Mouse (Mus musculus) adipocyte (in vitro differentiated cells): ENCODE data around the gene Cox7a1.
A peak's percentile ranks its signal among the peaks of the same experiment; 100 is the strongest.
"Not testable (repeated sequence)": the region's sequence is repeated elsewhere in the genome, so short reads cannot be mapped to it uniquely, and the experiment has no call there.

Experiments used
- DNase-seq: peaks from one replicate; pipeline ENCODE4 v3.0.0-alpha.2; 2016; ENCODE audit warnings: low spot score

Cox7a1 gene

DNA sequence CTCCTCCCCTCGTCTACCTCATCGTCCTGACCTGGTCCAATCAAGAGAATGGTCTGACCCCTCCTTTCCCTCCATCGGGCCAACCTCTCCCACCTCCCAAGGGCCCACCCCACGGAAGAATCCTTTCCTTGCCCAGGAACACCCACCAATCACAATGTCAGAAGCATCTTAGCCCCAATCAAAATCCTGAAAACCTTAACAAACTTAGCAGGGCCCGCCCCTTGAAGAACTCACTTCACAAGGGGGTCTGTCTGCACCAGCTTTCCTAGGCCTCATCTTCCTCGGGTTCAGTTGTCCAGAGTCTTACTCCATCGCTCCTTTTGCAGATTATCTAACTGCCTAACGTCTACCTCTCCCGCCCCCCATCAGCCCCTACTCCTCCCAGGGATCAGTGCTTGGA, 9.1 kb downstream of the Cox7a1 start:
- DNase-seq: no peak

DNA sequence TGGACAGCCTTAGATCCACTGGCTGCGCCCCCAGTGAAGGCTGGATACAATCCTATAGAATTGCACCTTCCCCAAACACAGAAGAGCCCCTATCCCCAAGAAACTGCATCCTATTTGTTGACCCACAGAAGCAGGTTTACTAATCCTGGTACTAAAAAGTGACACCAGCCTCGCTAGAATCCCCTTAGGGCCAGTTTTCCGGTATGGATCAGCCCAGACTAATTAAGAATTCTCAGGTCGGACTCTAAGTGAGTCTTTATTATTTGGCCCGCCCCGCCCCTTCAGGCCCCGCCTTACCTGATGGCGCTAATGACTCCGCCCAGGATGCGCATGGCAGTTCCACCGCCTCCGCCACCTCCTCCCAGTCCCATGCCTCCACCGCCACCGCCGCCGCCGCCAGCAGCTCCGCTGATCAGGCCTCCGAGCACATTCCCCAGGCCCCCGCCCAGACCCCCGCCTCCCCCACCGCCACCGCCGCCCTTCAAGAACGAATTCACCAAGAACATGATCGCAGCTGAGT, 9.7 kb downstream of the Cox7a1 start:
- DNase-seq: peak; percentile 72

DNA sequence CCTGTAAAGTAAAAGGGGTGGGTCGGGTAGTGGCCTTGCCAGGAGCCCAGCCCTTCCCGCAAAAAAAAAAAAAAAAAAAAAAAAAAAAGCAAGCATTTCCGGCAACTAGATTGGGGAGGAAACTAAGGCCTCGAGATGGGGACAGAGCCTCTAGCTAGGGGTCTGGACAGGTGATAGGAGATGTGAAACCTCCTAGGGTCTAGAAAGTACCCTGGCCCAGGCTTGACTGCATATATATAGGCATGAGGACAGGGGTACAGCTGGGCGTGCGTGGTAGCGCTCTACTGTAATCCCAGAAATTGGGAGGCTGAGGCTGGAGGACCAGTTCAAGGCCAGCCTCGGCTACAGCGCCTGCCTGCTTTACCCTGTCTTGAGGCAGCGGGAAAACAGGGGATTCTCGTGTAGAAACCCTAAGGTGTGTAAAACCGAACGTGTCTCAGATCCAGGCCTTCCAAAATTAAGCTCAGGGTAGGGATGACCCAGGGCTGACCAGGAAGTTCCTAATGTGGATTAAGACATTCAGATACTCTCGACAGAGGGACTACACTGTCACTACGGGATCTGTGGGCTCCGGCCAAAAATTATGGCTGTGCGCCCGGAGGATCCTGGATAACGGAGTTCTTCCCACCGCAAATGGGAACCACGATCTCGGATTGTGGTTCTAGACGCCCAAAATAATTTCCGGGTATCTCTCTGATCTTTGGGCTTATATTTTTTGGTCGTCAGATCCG, 10.3 kb downstream of the Cox7a1 start:
- peak; percentile 55 for DNase-seq

DNA sequence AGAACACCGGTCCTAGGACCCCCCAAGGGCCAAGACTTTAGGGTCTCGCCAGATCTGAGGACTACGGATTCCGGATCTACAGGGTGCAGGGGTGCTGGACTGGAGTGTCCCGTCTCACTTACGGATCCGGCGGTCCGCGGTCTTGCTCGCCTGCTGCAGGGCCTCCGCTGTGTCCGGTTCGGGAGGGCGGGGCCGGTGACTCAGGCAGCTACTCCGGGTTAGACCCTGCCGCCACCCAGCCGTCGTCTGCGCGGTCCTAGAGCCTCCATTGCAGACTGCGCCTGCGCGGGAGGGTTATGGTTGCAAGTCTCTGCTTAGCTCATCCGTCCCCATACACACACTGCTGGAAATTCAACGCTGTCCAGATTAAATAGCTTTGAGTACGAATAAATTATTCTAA, 10.9 kb downstream of the Cox7a1 start:
- DNase-seq: peak; percentile 94

DNA sequence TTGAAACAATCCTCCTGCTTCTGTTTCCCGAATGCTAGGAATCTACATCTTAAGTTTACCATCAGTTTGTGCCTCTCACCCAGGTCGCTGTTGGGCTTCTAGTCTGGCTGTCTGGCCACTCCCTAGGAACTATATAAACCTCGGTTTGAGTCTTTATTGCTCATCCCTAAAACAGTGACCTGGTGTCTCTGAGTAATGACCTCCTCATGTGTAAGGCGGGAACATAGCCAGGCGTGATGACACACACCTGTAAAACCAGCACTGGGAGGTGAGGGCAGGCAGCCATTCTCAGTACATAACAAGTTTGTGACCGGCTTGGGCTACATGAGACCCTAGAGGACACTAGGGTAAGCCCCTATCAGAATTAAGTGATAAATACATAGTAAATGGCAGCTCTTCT, 11.5 kb downstream of the Cox7a1 start:
- DNase-seq: no peak

DNA sequence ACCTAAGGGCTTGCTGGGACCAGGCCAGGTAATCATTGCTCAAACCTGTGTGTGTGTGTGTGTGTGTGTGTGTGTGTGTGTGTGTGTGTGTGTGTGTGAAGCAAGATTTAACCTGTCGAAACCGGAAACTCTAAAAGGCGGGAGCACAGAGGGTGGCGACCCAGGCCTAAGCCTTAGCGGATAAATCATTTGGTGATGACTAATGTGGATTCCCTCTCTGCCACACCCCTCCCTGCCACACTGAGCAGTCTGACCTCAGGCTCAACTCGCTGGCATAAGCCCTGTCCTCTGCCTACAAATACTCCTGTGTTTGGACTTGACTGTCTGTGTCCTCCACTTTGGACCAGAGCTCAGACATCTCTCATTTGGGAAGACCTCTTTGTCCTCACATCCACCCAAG, 12.2 kb downstream of the Cox7a1 start:
- DNase-seq: peak; percentile 23

DNA sequence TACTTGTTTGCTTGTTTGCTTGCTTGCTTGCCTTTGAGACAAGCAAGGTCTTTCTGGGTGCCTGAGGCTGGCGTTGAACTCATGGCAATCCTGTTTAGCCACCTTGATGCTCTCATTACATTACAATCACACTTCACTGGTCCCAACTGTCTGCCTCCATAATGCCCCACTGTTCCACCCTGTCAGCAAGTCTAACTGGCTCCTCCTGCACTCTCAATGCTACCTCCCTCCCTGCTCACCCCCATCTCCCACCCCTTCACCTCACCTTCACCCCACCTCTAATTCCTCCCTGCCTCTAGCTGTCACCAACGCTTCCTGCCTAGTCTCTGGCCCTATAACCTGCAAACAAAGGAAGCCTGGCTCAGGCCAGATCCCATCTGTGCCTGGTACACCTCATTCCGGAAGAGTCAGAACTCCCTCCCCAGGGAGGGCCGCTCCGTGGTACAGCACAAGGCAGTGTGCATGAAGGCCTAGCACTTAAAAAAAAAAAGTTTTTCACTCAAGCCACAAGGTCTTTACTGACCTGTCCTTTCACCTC, 13.7 kb downstream of the Cox7a1 start:
- DNase-seq: no peak

DNA sequence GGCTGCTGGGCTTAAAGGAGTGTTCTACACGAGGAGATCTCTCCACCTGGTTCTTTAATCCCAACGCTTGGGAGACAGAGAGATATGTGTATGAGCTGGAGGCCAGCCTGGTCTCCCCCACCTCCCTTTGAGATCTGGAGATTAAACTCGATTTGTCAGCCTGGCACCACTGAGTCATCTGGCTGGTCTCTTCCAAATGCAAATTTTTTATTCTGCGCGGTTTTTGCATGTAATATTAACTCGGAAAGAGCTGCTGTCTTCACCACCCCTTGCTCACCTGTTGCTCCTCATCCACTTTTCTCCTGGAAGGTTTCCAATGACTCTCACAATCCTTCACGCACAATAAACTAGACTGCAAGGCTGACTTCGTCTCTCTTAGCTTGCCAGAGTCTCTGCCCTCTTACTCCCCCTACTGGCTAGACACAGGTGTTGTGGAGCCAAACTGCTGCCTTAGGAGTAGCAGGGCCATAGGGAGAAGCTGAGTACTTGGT, 14.6 kb downstream of the Cox7a1 start, which contains the start of gene Capns1:
Capns1 (minus strand) TSS at position 331 of the 491 bp plus-strand sequence.
- peak; percentile 84 for DNase-seq

DNA sequence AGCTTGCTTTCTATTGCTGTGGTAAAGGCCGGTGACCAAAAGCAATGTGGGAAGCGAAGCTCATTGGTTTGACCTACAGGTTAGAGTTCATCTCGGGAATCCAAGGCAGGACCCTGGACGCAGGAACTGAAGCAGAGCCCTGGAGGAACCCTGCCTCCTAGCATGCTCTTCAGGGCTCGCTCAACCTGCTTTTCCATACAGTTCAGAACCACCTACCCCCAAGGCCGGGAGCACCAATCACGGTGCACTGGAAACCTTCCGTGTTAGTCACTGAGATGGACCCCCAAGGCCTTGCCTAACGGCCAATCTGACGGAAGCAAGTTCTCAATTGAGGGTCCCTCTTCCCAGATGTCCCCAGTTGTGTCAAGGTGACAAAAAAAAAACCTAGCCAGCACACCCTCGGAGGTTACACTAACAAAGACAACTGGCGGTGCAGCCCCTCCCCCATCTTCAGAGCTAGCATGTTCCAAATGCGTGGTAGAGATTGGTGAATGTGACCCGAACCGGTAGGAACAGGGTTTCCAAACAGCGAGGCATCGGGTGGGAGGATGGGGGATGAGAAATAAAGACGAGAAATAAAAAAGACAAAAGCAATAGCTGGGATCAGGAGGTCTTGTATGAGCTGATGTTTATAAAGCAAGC, 15.7 kb downstream of the Cox7a1 start:
- DNase-seq: no peak

DNA sequence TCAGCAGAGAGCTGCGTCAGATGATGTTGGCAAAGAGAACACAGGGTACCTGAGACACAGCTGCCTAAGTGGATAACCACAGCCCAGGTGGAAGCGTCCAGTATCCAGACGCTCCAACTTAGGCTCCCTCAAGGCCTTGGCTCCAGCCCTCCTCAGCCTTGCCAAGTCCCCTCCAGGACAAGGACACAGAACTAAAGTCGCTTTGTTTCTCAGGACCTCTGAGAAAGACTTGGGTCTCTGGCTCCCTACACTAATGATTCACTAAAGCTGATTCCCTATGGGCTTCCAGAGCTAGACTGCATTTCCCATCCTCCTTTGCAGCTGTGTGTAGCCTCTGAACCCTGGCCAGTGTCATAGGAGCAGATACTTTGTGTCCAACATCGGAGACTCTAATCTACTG, 16.3 kb downstream of the Cox7a1 start:
- no peak for DNase-seq

DNA sequence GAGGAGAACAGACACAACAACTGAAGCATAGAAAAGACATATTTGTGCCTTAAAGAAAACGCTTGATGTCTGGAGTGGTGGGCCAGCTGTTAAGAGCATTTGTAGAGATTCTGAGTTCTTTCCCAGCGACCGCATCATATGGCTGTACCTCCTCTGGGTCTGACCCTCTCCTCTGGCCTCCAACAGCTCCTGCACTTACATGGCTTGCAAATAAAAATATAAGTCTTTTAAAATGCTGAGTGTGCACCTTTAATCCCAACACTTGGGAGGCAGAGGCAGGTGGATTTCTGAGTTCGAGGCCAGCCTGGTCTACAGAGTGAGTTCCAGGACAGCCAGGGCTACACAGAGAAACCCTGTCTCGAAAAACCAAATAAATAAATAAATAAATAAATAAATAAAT, 16.7 kb downstream of the Cox7a1 start:
- not testable (repeated sequence) for DNase-seq

DNA sequence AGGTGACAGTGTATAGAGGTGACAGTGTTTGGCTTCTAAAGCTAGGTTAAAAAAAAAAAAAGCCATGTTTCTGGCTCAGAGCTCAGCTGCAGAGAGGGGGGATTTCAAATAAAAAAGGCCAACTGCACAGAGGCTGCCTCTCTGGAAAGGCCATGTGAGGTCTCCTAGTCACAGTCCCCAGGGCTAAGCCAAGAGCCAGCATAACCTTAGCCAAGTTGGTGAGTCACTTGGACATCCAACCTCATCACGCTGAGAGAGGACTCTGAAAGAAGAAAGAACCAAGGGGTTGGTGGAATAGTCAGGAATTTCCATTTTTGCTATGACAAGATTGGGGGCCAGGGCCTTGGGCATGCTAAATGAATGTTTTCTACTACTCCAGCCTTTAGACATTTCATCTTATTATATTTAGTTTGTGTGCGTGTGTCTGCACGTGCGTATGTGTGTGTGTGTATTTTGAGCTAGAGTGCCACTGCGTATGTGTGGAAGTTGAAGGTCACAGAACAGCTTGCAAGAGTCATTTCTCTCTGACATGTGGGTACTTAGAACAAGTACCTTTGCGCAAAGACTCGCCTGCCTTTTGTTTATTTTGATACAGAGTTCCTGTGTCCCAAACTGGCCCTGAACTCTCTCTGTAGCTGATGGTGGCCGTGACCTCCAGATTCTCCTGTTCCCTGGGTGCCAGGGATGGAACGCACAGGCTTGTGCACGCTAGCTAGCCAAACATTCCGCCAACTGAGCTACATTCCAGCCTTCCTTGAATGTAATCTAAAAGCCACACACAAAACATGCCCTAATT, 19.1 kb downstream of the Cox7a1 start:
- DNase-seq: peak; percentile 77

DNA sequence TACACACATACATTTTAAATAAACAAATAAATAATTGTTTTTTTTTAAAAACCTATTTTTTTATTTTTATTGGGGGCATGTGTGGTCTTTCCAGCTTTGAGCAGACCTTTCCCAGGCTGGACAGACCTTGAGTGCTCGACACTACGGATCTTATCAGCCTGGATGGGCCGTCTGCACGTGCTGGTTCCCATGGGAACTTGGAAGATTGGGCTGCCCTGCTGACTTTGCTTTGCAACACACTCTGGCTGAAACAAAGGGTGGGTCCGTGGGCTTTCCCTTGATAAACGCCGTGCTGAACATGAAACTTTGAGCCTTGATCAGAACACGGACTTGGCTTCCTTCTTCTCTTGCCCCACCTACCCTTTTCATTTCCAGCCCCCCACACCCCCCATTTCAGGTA, 20.4 kb downstream of the Cox7a1 start:
- DNase-seq: no peak

DNA sequence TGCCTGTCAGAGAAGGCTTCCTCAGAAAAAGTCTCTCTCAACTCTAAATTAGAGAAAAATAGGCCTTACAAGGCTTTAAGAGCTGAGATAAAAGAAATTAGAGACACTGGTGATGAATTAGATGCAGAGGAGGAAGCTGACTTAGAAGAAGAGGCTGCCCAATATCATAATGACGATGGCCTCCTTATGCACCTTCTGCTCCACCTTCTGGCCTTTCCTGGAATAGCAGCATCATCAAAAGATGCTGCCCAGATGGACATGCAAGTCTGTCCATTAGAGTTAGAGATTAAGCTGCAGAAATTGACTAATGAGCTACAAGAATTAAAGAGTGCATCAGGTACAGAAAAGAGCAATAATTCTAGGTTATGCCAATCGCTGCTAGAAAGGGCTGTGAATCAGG, 21.4 kb downstream of the Cox7a1 start:
- peak; percentile 72 for DNase-seq

DNA sequence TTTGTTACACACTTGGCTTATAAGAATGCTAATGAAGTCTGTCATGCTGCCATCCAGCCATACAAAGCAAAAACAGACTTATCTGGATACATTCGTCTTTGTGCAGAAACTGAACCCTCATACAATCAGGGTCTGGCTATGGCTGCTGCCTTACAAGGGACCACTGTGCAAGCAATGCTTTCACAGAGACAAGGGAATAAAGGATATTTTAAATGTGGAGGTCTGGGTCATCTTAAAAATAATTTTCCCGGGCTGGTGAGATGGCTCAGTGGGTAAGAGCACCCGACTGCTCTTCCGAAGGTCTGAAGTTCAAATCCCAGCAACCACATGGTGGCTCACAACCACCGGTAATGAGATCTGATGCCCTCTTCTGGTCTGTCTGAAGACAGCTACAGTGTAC, 22.4 kb downstream of the Cox7a1 start:
- not testable (repeated sequence) for DNase-seq

DNA sequence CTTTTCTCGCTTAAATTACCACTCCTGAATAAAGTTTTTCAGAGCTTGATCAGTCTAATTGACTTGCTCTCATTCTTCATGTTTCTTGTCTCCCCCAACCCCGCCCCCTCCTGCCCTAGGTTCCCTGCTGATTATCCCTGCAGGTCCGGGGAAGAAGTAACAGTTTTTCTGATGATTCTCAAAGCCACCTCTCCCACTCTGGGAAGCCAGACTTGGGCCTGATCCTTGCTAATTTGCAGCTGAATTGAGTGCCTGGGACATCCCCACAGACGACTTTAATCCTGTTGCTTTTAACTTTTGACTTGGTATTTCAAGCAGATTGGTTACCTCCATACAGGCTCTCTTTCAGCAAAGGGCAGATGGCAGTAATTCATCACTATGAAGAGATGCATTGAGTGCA, 27.1 kb downstream of the Cox7a1 start:
- DNase-seq: no peak

DNA sequence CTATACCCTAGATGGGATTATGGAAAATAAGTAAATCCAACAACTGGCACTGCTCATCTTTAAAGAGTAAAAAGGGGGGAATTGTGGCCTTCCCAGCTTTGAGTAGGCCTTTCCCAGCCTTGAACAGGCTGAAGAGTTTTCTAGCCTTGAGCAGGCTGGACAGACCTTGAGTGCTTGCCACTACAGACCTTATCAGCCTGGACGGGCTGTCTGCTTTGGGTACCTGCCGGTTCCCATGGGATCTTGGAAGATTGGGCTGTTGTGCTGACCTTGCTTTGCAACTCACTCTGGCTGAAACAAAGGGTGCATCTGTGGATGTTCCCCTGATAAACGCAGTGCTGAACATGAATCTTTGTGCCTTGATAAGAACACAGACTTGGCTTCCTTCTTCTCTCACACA, 29.9 kb downstream of the Cox7a1 start:
- no peak for DNase-seq

DNA sequence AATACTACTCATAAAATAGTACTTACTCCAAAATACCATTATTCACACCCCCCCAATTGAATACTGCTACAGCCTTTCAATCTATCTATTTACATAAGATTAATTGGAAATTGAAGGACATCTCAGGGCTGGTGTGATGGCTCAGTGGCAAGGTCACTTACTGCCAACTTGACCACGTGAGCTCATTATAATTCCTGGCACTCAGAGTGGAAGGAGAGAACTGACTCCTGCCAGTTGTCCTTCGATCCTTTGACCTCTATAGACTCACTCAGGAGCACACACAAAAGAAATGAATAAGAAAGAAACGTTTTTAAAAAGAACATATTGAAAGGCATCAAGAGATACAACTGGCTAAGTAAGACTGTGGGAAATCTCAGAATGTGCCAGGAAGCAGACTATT, 31.9 kb downstream of the Cox7a1 start:
- no peak for DNase-seq

DNA sequence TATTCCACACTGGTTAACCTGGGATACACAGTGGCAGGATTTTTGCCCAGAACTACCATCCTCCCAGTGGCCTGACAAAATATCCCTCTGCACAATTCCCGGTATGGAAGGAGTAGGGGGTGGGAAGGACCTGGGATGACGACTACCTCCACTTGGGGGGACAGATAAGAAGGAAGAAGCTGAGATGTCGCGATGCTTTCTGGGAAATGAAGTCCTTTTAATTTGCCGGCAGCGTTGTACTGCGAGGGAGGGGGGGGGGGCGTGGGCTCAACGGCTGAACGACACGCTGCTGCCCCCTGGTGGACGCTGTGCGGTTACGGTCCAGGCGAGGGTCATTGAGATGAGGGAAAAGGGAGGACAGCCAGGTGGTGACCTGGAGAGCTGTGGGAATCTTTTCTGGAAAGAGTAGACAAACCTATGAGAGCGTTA, 32.8 kb downstream of the Cox7a1 start:
- peak; percentile 81 for DNase-seq

DNA sequence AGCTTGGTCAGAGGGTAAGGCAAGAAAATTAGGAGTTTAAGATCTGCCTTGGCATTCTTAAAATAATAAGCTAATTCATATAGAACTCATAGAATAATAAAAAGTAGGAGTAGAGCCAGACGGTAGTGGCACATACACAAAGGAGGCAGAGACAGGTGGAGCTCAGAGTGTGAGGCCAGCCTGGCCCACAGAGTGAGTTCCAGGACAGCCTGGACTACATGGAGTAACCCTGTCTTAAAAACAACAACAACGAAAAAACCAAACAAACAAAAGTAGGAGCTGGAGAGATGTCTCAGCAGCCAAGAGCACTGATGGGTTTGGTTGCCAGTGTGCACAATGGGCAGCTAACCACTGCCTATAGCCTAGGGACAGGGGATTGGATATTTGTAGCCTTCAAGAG, 33.3 kb downstream of the Cox7a1 start:
- no peak for DNase-seq

DNA sequence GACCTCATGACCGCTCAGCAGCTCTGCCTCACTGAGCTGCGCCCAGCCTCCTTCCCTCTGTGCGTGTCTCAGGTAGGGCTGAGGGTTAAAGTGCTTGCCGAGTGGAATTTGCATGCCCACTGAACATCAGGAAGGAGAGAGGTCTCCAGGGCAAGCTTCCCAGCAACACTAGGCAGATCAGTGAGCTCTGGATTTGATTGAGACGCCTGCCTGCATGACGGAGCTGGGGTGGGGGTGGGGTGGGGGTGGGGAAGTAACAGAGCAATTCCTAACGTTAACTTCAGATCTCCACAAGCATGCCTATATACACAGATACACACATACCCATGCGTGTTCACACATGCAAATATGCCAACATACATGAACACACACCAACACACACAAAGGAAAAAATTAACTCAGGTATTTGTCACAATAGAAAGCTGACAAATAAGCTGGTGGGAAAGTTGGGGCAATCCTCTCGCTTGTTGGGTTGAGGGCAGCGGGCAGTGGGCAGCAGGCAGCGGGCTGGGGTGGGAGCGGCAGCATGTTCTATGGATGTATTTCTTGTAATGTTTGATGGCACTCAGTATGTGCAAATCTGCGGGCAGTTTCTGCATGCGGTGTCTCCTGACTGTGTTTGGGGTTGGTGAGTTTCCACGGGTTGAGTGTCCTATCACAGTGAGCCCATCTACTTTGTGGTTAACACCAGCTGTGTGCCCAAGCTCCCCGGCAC, 35.5 kb downstream of the Cox7a1 start:
- no peak for DNase-seq

DNA sequence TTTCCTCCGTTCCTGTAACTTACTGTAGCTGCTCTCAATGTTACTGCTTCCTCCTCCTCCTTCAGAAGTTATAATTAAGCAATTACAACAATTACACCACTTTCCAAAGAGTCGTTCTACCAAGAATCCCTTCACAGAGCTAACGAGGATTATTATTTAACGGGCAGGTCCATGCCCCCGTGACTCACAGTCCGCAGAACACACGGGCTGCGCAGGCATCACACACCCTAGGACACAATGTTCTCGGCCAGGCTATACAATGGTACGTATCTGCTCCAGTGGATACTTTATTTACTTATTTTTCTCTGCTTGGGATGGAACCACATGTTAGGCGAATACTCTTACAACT, 36.0 kb downstream of the Cox7a1 start:
- DNase-seq: no peak
